Mouse (Mus musculus): Measurements from ENCODE around the gene Ift88. TPM values are rescaled to one million over a fixed set of nuclear protein-coding genes. Genes with fewer than 3 reads are reported as not detected.

Ift88 gene
- total and polyA plus RNA-seq, 2 experiments from 2014 or later = 17.5 to 22.0 TPM

- no peak for TF ChIP-seq CTCF (IDR thresholded peaks at IDR 0.05)
- DNase-seq (ENCODE audit: low spot score) (no peak), ATAC-seq (ENCODE audit: low FRiP score) (no peak)
- Histone ChIP-seq H3K27me3 (ENCODE audit: insufficient read depth, low read length) (no peaks in the 10 kb centered on the region), H3K4me3 (ENCODE audit: low read depth, low read length) (no peak overlapping the region), H3K36me3 (ENCODE audit: insufficient read depth, low read length) (no peaks in the 10 kb centered on the region), H3K4me2 (ENCODE audit: low read depth, low read length, poor library complexity, severe bottlenecking) (no peak overlapping the region), H3K4me1 (ENCODE audit: insufficient read depth, low read length) (no peaks in the 10 kb centered on the region), H3K9me3 (ENCODE audit: low read length) (no peaks in the 10 kb centered on the region), H3K9ac (replicated peaks; ENCODE audit: low read length, poor library complexity, severe bottlenecking) (no peak overlapping the region), H3K27ac (ENCODE audit: low read depth, low read length) (no peak overlapping the region)
- WGBS = 72% methylated on average over 14 of the region's 14 CpGs
Observed at GRCm38 (mm10) chr14:57386758-57387561, 36.9 kb upstream of the Ift88 start.

- no peak for TF ChIP-seq CTCF (IDR thresholded peaks at IDR 0.05)
- 77% methylated on average over 4 of the region's 4 CpGs for WGBS
- no peak overlapping the region for H3K9ac ChIP-seq (replicated peaks; ENCODE audit: low read length, poor library complexity, severe bottlenecking)
- DNase-seq (ENCODE audit: low spot score) = no peak
- no peak overlapping the region for H3K27ac ChIP-seq (ENCODE audit: low read depth, low read length)
- ATAC-seq (ENCODE audit: low FRiP score) = no peak
- no peaks in the 10 kb centered on the region for H3K36me3 ChIP-seq (ENCODE audit: insufficient read depth, low read length)
- H3K9me3 ChIP-seq (ENCODE audit: low read length) = no peaks in the 10 kb centered on the region
- no peak overlapping the region for H3K4me3 ChIP-seq (ENCODE audit: low read depth, low read length)
- H3K4me1 ChIP-seq (ENCODE audit: insufficient read depth, low read length) = no peaks in the 10 kb centered on the region
- no peaks in the 10 kb centered on the region for H3K27me3 ChIP-seq (ENCODE audit: insufficient read depth, low read length)
- H3K4me2 ChIP-seq (ENCODE audit: low read depth, low read length, poor library complexity, severe bottlenecking) = no peak overlapping the region
Observed at GRCm38 (mm10) chr14:57391621-57392020, 32.2 kb upstream of the Ift88 start.

- no peak for TF ChIP-seq CTCF (IDR thresholded peaks at IDR 0.05)
- Histone ChIP-seq H3K4me2 (ENCODE audit: low read depth, low read length, poor library complexity, severe bottlenecking) (no peak overlapping the region), H3K27me3 (ENCODE audit: insufficient read depth, low read length) (no peaks in the 10 kb centered on the region), H3K9me3 (ENCODE audit: low read length) (no peaks in the 10 kb centered on the region), H3K36me3 (ENCODE audit: insufficient read depth, low read length) (no peaks in the 10 kb centered on the region), H3K4me3 (ENCODE audit: low read depth, low read length) (no peak overlapping the region), H3K9ac (replicated peaks; ENCODE audit: low read length, poor library complexity, severe bottlenecking) (no peak overlapping the region), H3K27ac (ENCODE audit: low read depth, low read length) (no peak overlapping the region), H3K4me1 (ENCODE audit: insufficient read depth, low read length) (no peaks in the 10 kb centered on the region)
- 74% methylated on average over 5 of the region's 5 CpGs for WGBS
- DNase-seq (ENCODE audit: low spot score) (no peak), ATAC-seq (ENCODE audit: low FRiP score) (no peak)
Observed at GRCm38 (mm10) chr14:57392278-57392677, 31.6 kb upstream of the Ift88 start.

GRCm38 (mm10) chr14:57395470-57395869 lies 28.4 kb upstream of the Ift88 start:
- WGBS = 82% methylated on average over 2 of the region's 2 CpGs
- H3K9me3 ChIP-seq (ENCODE audit: low read length) = no peaks in the 10 kb centered on the region
- H3K4me3 ChIP-seq (ENCODE audit: low read depth, low read length) = no peak overlapping the region
- no peaks in the 10 kb centered on the region for H3K36me3 ChIP-seq (ENCODE audit: insufficient read depth, low read length)
- DNase-seq (ENCODE audit: low spot score) (no peak), ATAC-seq (ENCODE audit: low FRiP score) (no peak)
- no peak overlapping the region for H3K9ac ChIP-seq (replicated peaks; ENCODE audit: low read length, poor library complexity, severe bottlenecking)
- no peaks in the 10 kb centered on the region for H3K4me1 ChIP-seq (ENCODE audit: insufficient read depth, low read length)
- no peaks in the 10 kb centered on the region for H3K27me3 ChIP-seq (ENCODE audit: insufficient read depth, low read length)
- no peak for TF ChIP-seq CTCF (IDR thresholded peaks at IDR 0.05)
- no peak overlapping the region for H3K27ac ChIP-seq (ENCODE audit: low read depth, low read length)
- no peak overlapping the region for H3K4me2 ChIP-seq (ENCODE audit: low read depth, low read length, poor library complexity, severe bottlenecking)

GRCm38 (mm10) chr14:57397221-57397620 lies 26.6 kb upstream of the Ift88 start:
- 85% methylated on average over 5 of the region's 5 CpGs for WGBS
- ATAC-seq (ENCODE audit: low FRiP score) = no peak

GRCm38 (mm10) chr14:57398065-57398757 lies 25.7 kb upstream of the Ift88 start, which contains the start of gene Cryl1:
TSS of gene Cryl1 (minus strand) at chr14:57398529.
- peak within 1 kb of the TSS; percentile 65 for H3K4me3 ChIP-seq (ENCODE audit: low read depth, low read length)
- ATAC-seq (ENCODE audit: low FRiP score) (peak; percentile 97), DNase-seq (ENCODE audit: low spot score) (peak; percentile 94)
- no peaks in the 10 kb centered on the region for H3K9me3 ChIP-seq (ENCODE audit: low read length)
- WGBS = 1% methylated on average over 43 of the region's 43 CpGs
- no peaks in the 10 kb centered on the region for H3K27me3 ChIP-seq (ENCODE audit: insufficient read depth, low read length)
- H3K36me3 ChIP-seq (ENCODE audit: insufficient read depth, low read length) = no peaks in the 10 kb centered on the region
- no peaks in the 10 kb centered on the region for H3K4me1 ChIP-seq (ENCODE audit: insufficient read depth, low read length)
- H3K27ac ChIP-seq (ENCODE audit: low read depth, low read length) = peak within 1 kb of the TSS; percentile 18; the same call in 1 of the 2 replicates
- H3K4me2 ChIP-seq (ENCODE audit: low read depth, low read length, poor library complexity, severe bottlenecking) = peak within 1 kb of the TSS; percentile 85
- TF ChIP-seq CTCF (IDR thresholded peaks at IDR 0.05) = no peak; the same call in 1 of the 2 replicates
- H3K9ac ChIP-seq (replicated peaks; ENCODE audit: low read length, poor library complexity, severe bottlenecking) = peak within 1 kb of the TSS; percentile 71

More at GRCm38 (mm10) chr14:57397221-57397620, 26.6 kb upstream of the Ift88 start:
- H3K4me1 ChIP-seq (ENCODE audit: insufficient read depth, low read length) = no peaks in the 10 kb centered on the region
- H3K36me3 ChIP-seq (ENCODE audit: insufficient read depth, low read length) = no peaks in the 10 kb centered on the region
- TF ChIP-seq CTCF (IDR thresholded peaks at IDR 0.05) = no peak
- no peak overlapping the region for H3K4me3 ChIP-seq (ENCODE audit: low read depth, low read length)
- H3K27ac ChIP-seq (ENCODE audit: low read depth, low read length) = no peak overlapping the region
- no peaks in the 10 kb centered on the region for H3K9me3 ChIP-seq (ENCODE audit: low read length)
- no peaks in the 10 kb centered on the region for H3K27me3 ChIP-seq (ENCODE audit: insufficient read depth, low read length)
- H3K9ac ChIP-seq (replicated peaks; ENCODE audit: low read length, poor library complexity, severe bottlenecking) = no peak overlapping the region
- no peak for DNase-seq (ENCODE audit: low spot score)
- no peak overlapping the region for H3K4me2 ChIP-seq (ENCODE audit: low read depth, low read length, poor library complexity, severe bottlenecking)
